8 mouse cellular contexts compared by ENCODE assay signal in genomic region chr11:78175771-78176401, GRCm38 (mm10). TPM values are rescaled to one million over a fixed set of nuclear protein-coding genes. Genes with fewer than 3 reads are reported as not detected.
DNase-seq lines count a peak whose midpoint lies in the region; ATAC-seq and TF ChIP-seq lines count a peak whose summit lies in the region.

No protein-coding gene starts in this region.

- no peak for ATAC-seq in limb, embryonic 15.5 days (ENCODE audit: insufficient number of reproducible peaks, low FRiP score, low TSS enrichment, low read depth)
- ATAC-seq in stomach, embryonic 16.5 days (ENCODE audit: insufficient read depth, low FRiP score): no peak

- H3K27ac ChIP-seq in cerebellum, adult 2 months (ENCODE audit: insufficient read depth, low read length): no peak overlapping the region
- no peak overlapping the region for H3K27ac ChIP-seq in testis, adult 2 months (ENCODE audit: control insufficient read depth, insufficient read depth, low read depth, low read length)
- H3K27ac ChIP-seq in limb, embryonic 15.5 days: peak overlapping the region; percentile 97
- peak overlapping the region; percentile 99 for H3K27ac ChIP-seq in stomach, embryonic 16.5 days (ENCODE audit: low read length)

- peaks cover 5% of the 10 kb centered on the region for H3K4me1 ChIP-seq in cerebellum, adult 2 months (ENCODE audit: control insufficient read depth, insufficient read depth, low read length)
- H3K4me1 ChIP-seq in testis, adult 2 months (ENCODE audit: control insufficient read depth, insufficient read depth, low read length): peaks cover 21% of the 10 kb centered on the region
- peaks cover 33% of the 10 kb centered on the region for H3K4me1 ChIP-seq in limb, embryonic 15.5 days
- H3K4me1 ChIP-seq in stomach, embryonic 16.5 days (ENCODE audit: control insufficient read depth, insufficient read depth, low read length): peaks cover 42% of the 10 kb centered on the region

- H3K4me2 ChIP-seq in limb, embryonic 15.5 days: peak overlapping the region; percentile 83
- H3K4me2 ChIP-seq in stomach, embryonic 16.5 days (ENCODE audit: low read depth, low read length): peak overlapping the region; percentile 94

- WGBS in cerebellum, adult 2 months: under 1% methylated on average over 10 of the region's 10 CpGs
- 4% methylated on average over 9 of the region's 10 CpGs for WGBS in limb, embryonic 15.5 days
- WGBS in stomach, embryonic 16.5 days: under 1% methylated on average over 9 of the region's 10 CpGs

- TF ChIP-seq CTCF in cerebellum, adult 2 months (IDR thresholded peaks at IDR 0.05; ENCODE audit: borderline replicate concordance, insufficient read depth, low read depth, low read length): no peak
- TF ChIP-seq CTCF in testis, adult 2 months (IDR thresholded peaks at IDR 0.05; ENCODE audit: control insufficient read depth, insufficient read depth, insufficient replicate concordance, low read depth, low read length): no peak

- no peak for DNase-seq in cerebellum, adult 2 months
- no peak for DNase-seq in cerebellum, adult 11 months
- DNase-seq in testis, postnatal 14 days (ENCODE audit: low spot score): no peak
- no peak for DNase-seq in thymus, postnatal 36 days
- no peak for DNase-seq in left cerebral cortex, postnatal 25 days (ENCODE audit: low spot score in 2 of 2)

- no peaks in the 10 kb centered on the region for H3K27me3 ChIP-seq in cerebellum, adult 2 months (ENCODE audit: control insufficient read depth, insufficient read depth, low read length)
- no peaks in the 10 kb centered on the region for H3K27me3 ChIP-seq in testis, adult 2 months (ENCODE audit: control insufficient read depth, insufficient read depth, low read length)
- no peaks in the 10 kb centered on the region for H3K27me3 ChIP-seq in limb, embryonic 15.5 days
- no peaks in the 10 kb centered on the region for H3K27me3 ChIP-seq in stomach, embryonic 16.5 days (ENCODE audit: control insufficient read depth, insufficient read depth, low read length)

- H3K36me3 ChIP-seq in testis, adult 2 months (ENCODE audit: control insufficient read depth, insufficient read depth, low read length): peaks cover 1% of the 10 kb centered on the region
- H3K36me3 ChIP-seq in limb, embryonic 15.5 days: peaks cover 24% of the 10 kb centered on the region
- 0 out of 2 replicates have a peak, but pooled peaks cover 5% of the 10 kb centered on the region for H3K36me3 ChIP-seq in stomach, embryonic 16.5 days (ENCODE audit: control insufficient read depth, insufficient read depth, low read length)

- H3K9ac ChIP-seq in limb, embryonic 15.5 days: peak overlapping the region; percentile 33; the same call in 1 of the 2 replicates
- H3K9ac ChIP-seq in stomach, embryonic 16.5 days (ENCODE audit: low read length): peak overlapping the region; percentile 88

- no peak for TF ChIP-seq POLR2A in cerebellum, adult 2 months (IDR thresholded peaks at IDR 0.05; ENCODE audit: borderline replicate concordance, insufficient read depth, low read length)
- TF ChIP-seq POLR2A in testis, adult 2 months (IDR thresholded peaks at IDR 0.05; ENCODE audit: control insufficient read depth, low read depth, low read length): no peak

- peak overlapping the region; percentile 97 for H3K4me3 ChIP-seq in cerebellum, adult 2 months (replicated peaks; ENCODE audit: insufficient read depth, low read depth, low read length)
- peak overlapping the region; percentile 88 for H3K4me3 ChIP-seq in testis, adult 2 months (ENCODE audit: control insufficient read depth, low read depth, low read length)
- peak overlapping the region; percentile 73 for H3K4me3 ChIP-seq in limb, embryonic 15.5 days
- peak overlapping the region; percentile 70 for H3K4me3 ChIP-seq in stomach, embryonic 16.5 days (replicated peaks; ENCODE audit: low read length)

- H3K9me3 ChIP-seq in limb, embryonic 15.5 days: no peaks in the 10 kb centered on the region
- H3K9me3 ChIP-seq in stomach, embryonic 16.5 days (replicated peaks; ENCODE audit: control insufficient read depth, low read length): no peaks in the 10 kb centered on the region

- intact Hi-C loops in left cerebral cortex, postnatal 25 days (cut with DNase I): loop anchor here (2.0 to 10.0 kb wide), 3 partner anchors 23 to 351 kb away; partner anchors contain the start of gene Dhrs13

RNA-seq across cellular contexts. Expression of gene Nek8, which starts 0.6 kb away (rescaled TPM):
- 4.8 and 5.8 TPM in 2 replicates for polyA plus RNA-seq in cerebellum, adult 2 months (2012; rRNA removed)
- 22.2 and 22.3 TPM in 2 replicates for polyA plus RNA-seq in testis, adult 2 months (2012; rRNA removed)
- polyA plus RNA-seq in limb, embryonic 15.5 days (2015; fragmentation: Nextera tagmentation; extraction: Ambion mirVana): 15.4 and 16.2 TPM in 2 replicates
- polyA plus RNA-seq in stomach, embryonic 16.5 days (2015; fragmentation: Nextera tagmentation; extraction: Ambion mirVana): 16.7 and 19.0 TPM in 2 replicates
- 1 to 10 TPM; 3.1 to 3.2 TPM for total RNA-seq in left cerebral cortex, postnatal 25 days (2021)

RNA-seq across cellular contexts. Expression of gene Tlcd1, which starts 0.6 kb away (rescaled TPM):
- polyA plus RNA-seq in cerebellum, adult 2 months (2012; rRNA removed): 147 and 158 TPM in 2 replicates
- polyA plus RNA-seq in testis, adult 2 months (2012; rRNA removed): 65.1 and 73.7 TPM in 2 replicates
- 31.3 and 32.0 TPM in 2 replicates for polyA plus RNA-seq in limb, embryonic 15.5 days (2015; fragmentation: Nextera tagmentation; extraction: Ambion mirVana)
- 32.5 and 32.8 TPM in 2 replicates for polyA plus RNA-seq in stomach, embryonic 16.5 days (2015; fragmentation: Nextera tagmentation; extraction: Ambion mirVana)
- total RNA-seq in left cerebral cortex, postnatal 25 days (2021): 10 to 100 TPM; 29.2 to 30.1 TPM

RNA-seq across cellular contexts. Expression of gene Rpl23a, which starts 7.5 kb away (rescaled TPM):
- polyA plus RNA-seq in cerebellum, adult 2 months (2012; rRNA removed): 1,121 and 1,182 TPM in 2 replicates
- 125 and 137 TPM in 2 replicates for polyA plus RNA-seq in testis, adult 2 months (2012; rRNA removed)
- 1,208 and 1,454 TPM in 2 replicates for polyA plus RNA-seq in limb, embryonic 15.5 days (2015; fragmentation: Nextera tagmentation; extraction: Ambion mirVana)
- polyA plus RNA-seq in stomach, embryonic 16.5 days (2015; fragmentation: Nextera tagmentation; extraction: Ambion mirVana): 1,025 and 1,263 TPM in 2 replicates
- 100 to 1,000 TPM; 616 to 654 TPM for total RNA-seq in left cerebral cortex, postnatal 25 days (2021)

RNA-seq across cellular contexts. Expression of gene Traf4, which starts 10.5 kb away (rescaled TPM):
- polyA plus RNA-seq in cerebellum, adult 2 months (2012; rRNA removed): 21.6 and 22.3 TPM in 2 replicates
- 9.5 and 12.5 TPM in 2 replicates for polyA plus RNA-seq in testis, adult 2 months (2012; rRNA removed)
- polyA plus RNA-seq in limb, embryonic 15.5 days (2015; fragmentation: Nextera tagmentation; extraction: Ambion mirVana): 65.6 and 67.0 TPM in 2 replicates
- 50.9 and 55.1 TPM in 2 replicates for polyA plus RNA-seq in stomach, embryonic 16.5 days (2015; fragmentation: Nextera tagmentation; extraction: Ambion mirVana)
- 10 to 100 TPM; 11.3 to 12.5 TPM for total RNA-seq in left cerebral cortex, postnatal 25 days (2021)

RNA-seq across cellular contexts. Expression of gene Rab34, which starts 12.3 kb away (rescaled TPM):
- 36.6 and 38.1 TPM in 2 replicates for polyA plus RNA-seq in cerebellum, adult 2 months (2012; rRNA removed)
- polyA plus RNA-seq in testis, adult 2 months (2012; rRNA removed): 10.4 and 13.2 TPM in 2 replicates
- polyA plus RNA-seq in limb, embryonic 15.5 days (2015; fragmentation: Nextera tagmentation; extraction: Ambion mirVana): 153 and 164 TPM in 2 replicates
- 88.3 and 90.9 TPM in 2 replicates for polyA plus RNA-seq in stomach, embryonic 16.5 days (2015; fragmentation: Nextera tagmentation; extraction: Ambion mirVana)
- total RNA-seq in left cerebral cortex, postnatal 25 days (2021): 10 to 100 TPM; 20.2 to 24.8 TPM

Comparison
In these comparisons a context has a peak if more than half of its experiments do, and no peak if none do; other contexts are left out.
1. H3K27ac ChIP-seq: peak in limb, embryonic 15.5 days (single experiment) and stomach, embryonic 16.5 days (single experiment); none in cerebellum, adult 2 months (single experiment) and testis, adult 2 months (single experiment).
2. Peak in every context shown above with its lines, with median percentiles within 50 percentile points of each other: H3K4me3 ChIP-seq.